Mouse (Mus musculus): ENCODE data around the gene Unc119.

DNA sequence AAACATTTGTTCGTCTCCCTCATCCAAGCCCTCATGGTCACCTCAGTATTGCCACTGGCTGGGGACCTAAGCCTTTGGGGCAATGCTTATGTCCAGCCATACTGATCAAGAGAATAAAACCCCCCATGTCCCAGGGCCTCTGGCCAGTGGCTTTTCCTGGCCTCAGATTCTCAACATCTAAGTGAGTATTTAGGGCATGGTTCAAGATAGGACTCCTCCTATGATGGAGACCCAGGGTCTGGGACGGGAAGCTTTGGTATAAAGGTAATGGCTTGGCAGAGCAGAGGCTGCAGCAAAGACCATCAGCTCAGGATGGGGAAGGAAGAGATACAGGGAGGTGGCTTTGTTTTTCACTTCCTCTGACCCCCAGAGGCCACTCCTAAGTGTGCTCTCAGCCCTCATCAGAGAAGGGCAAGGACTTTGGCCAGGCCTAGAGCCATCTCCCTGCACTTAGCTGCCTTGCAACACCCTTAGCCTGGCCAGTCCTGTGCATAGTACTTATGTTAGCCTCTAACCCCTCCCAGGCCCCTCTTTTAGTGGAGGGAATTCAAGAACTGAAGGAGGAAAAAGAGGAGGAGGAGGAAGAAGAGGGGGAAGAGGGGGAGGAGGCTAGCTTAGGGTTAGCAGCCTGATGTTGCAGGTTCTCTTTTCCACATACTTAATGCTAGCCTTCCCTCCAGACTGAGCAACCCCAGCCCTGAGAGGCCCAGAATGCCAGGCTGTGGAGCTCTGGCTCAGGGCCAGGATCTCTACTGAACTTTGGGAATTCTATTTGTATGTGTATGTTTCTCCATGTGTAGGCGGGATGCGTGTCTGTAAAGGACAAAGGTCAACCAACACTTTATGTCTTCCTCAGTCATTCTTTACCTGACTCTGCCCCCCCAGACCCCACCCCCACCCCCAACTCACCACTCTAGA, 6.4 kb downstream of the Unc119 start:
- TF ChIP-seq CTCF (IDR thresholded peaks at IDR 0.05; ENCODE audit: low read depth) (no peak), EP300 (IDR thresholded peaks at IDR 0.05; ENCODE audit: low read depth) (no peak)
